Mouse (Mus musculus) midbrain, embryonic 14.5 days (tissue): Measurements from ENCODE around the gene Pah. TPM values are rescaled to one million over a fixed set of nuclear protein-coding genes. Genes with fewer than 3 reads are reported as not detected.

Source experiments
- ATAC-seq: fragments of 200-750 bp; cut with Nextera tagmentation; 2 replicates; pipeline ENCODE4 v1.8.0; 2017; ENCODE audit warnings: moderate number of reproducible peaks, moderate library complexity; ENCODE audit not compliant: low FRiP score, low TSS enrichment
- DNase-seq: peaks from one replicate; pipeline ENCODE4 v3.0.0-alpha.2; 2015
- H3K27ac ChIP-seq: fragments of 300-500 bp; sonication (generic); replicated peaks from 2 replicates; pipeline ENCODE4 v1.5.1; 2014; ENCODE audit warnings: mild to moderate bottlenecking, low read depth, low read length, moderate library complexity
- H3K27me3 ChIP-seq: fragments of 300-500 bp; sonication (generic); 2 replicates; pipeline ENCODE4 v1.6.1; 2014; ENCODE audit warnings: low read length, control low read depth, mixed read lengths; ENCODE audit not compliant: control insufficient read depth, insufficient read depth
- H3K36me3 ChIP-seq: fragments of 300-500 bp; sonication (generic); 2 replicates; pipeline ENCODE4 v1.6.1; 2014; ENCODE audit warnings: low read length, control low read depth; ENCODE audit not compliant: control insufficient read depth, insufficient read depth
- H3K4me1 ChIP-seq: fragments of 300-500 bp; sonication (generic); 2 replicates; pipeline ENCODE4 v1.6.1; 2014; ENCODE audit warnings: mild to moderate bottlenecking, antibody characterized with exemption, low read length, control low read depth; ENCODE audit not compliant: control insufficient read depth, insufficient read depth
- H3K4me2 ChIP-seq: fragments of 300-500 bp; sonication (generic); 2 replicates; pipeline ENCODE4 v1.6.1; 2014; ENCODE audit warnings: mild to moderate bottlenecking, low read length, moderate library complexity
- H3K4me3 ChIP-seq: fragments of 300-500 bp; sonication (generic); replicated peaks from 2 replicates; pipeline ENCODE4 v1.5.1; 2014; ENCODE audit warnings: low read depth, low read length
- H3K9ac ChIP-seq: fragments of 300-500 bp; sonication (generic); replicated peaks from 2 replicates; pipeline ENCODE4 v1.6.1; 2014; ENCODE audit warnings: mild to moderate bottlenecking, low read length, moderate library complexity
- H3K9me3 ChIP-seq: fragments of 300-500 bp; sonication (generic); 2 replicates; pipeline ENCODE4 v1.6.1; 2016; ENCODE audit warnings: low read length, control low read depth, mixed read lengths; ENCODE audit not compliant: control insufficient read depth
- WGBS: fragments of 180-500 bp; shearing (Covaris S2); extraction: QIAGEN DNeasy Blood & Tissue Kit; methylation state at CpG from one replicate; pipeline ENCODE4 v1.1.7; 2014; 5-methylcytosine and 5-hydroxymethylcytosine counted together
- polyA plus RNA-seq: library from polyadenylated mRNA; unstranded; fragments of >200 nt; fragmentation: Nextera tagmentation; extraction: Ambion mirVana; gene quantifications from 2 replicates; pipeline ENCODE4 v1.2.1, GENCODE M21; 2014

Pah gene
- polyA plus RNA-seq, 1 experiment from 2014 or later = not detected

DNA sequence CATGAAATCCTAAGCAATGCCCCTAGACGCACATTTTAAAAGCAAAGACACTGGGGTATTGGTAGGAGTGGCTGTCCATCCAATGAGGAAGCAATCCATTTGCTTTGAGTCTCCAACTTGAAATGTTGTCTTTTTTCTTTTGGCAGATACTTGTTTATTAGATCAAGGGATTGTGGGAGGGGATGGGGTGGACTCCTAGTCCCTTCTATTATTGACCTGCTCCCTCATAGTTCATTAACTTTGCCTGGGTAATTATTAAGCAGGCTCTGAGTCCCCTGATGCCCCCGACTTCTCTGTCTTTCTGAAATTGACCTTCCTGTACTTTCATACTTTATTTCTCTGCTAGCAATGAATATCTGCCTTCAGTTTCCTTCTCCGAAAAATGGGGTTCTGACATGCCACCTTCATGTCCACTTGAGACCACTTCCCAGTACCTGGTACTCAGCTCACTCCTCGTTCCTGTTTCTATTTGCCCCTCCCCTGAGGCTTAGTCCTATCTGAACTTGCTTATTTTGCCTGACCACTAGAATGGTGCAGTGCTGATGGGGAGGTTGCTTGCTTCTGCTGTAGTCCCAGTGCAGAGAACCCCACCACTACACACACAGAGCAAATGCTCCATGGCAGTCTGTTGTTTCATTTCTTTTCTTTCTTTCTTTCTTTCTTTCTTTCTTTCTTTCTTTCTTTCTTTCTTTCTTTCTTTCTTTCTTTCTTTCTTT is 1.0 kb upstream of the Pah start:
- no peaks in the 10 kb centered on the region for H3K27me3 ChIP-seq
- no peak overlapping the region for H3K27ac ChIP-seq
- no peaks in the 10 kb centered on the region for H3K9me3 ChIP-seq
- ATAC-seq (no peak), DNase-seq (no peak)
- H3K4me2 ChIP-seq = no peak overlapping the region
- WGBS = 87% methylated on average over 4 of the region's 4 CpGs
- H3K4me3 ChIP-seq = no peak overlapping the region
- no peak overlapping the region for H3K9ac ChIP-seq
- no peaks in the 10 kb centered on the region for H3K4me1 ChIP-seq
- no peaks in the 10 kb centered on the region for H3K36me3 ChIP-seq

- H3K36me3 ChIP-seq = no peaks in the 10 kb centered on the region
- no peak overlapping the region for H3K4me3 ChIP-seq
- H3K27me3 ChIP-seq = no peaks in the 10 kb centered on the region
- DNase-seq (no peak), ATAC-seq (no peak)
- WGBS = 93% methylated on average over 1 of the region's 1 CpGs
- H3K4me1 ChIP-seq = no peaks in the 10 kb centered on the region
- H3K27ac ChIP-seq = no peak overlapping the region
- H3K9me3 ChIP-seq = no peaks in the 10 kb centered on the region
- H3K4me2 ChIP-seq = no peak overlapping the region
- H3K9ac ChIP-seq = no peak overlapping the region
Observed at GRCm38 (mm10) chr10:87534172-87534571, 12.6 kb downstream of the Pah start.

- DNase-seq (no peak), ATAC-seq (no peak)
- no peaks in the 10 kb centered on the region for H3K4me1 ChIP-seq
- H3K27ac ChIP-seq = no peak overlapping the region
- H3K36me3 ChIP-seq = no peaks in the 10 kb centered on the region
- no peak overlapping the region for H3K4me3 ChIP-seq
- no peak overlapping the region for H3K9ac ChIP-seq
- H3K27me3 ChIP-seq = no peaks in the 10 kb centered on the region
- H3K4me2 ChIP-seq = no peak overlapping the region
- H3K9me3 ChIP-seq = no peaks in the 10 kb centered on the region
- 89% methylated on average over 8 of the region's 8 CpGs for WGBS
Observed at GRCm38 (mm10) chr10:87545759-87546158, 24.2 kb downstream of the Pah start.

DNA sequence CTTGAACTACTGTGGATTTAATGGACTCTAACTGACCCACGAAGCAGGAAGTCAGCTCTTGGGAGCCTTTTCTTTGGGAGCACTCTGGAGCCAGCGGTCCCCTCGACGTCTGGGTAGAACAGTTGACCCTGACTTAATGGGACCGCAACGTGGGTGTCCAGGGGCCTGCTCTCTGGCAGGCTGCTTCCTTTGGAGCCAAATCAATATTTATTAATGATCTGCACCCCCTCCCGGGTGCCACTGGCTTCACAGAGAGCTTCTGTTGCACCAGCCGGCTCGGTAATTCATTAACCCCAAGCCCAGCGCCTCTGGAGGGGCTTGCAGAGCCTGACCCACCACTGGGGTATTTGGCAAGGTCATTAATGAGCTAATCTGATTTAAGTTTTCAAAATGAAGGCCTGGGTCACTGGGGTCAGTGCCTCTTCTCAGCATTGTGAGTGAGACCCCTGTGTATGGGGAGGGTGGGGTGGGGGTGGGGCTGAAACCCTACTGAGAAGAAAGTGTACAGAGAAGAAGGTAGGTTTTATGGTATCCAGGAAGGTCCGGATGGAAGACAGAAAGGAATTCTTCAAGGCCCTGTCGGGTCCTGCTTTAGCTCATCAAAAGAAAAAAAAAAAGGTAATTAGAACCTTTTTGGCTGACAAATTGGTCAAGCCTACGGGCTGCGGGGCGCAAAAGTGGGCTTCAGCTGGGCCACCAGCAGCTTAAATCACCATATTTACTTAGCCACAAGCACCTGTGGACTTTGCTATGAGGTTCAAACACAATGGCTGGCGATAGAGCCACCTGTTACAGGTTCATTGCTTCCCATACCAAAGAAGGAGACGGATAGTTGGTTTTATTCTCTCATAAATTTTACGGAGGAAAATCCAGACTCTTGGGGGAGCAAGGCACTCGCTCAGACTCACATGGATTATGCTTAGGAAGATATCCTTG is 25.0 kb downstream of the Pah start:
- H3K27me3 ChIP-seq = no peaks in the 10 kb centered on the region
- no peaks in the 10 kb centered on the region for H3K4me1 ChIP-seq
- H3K9me3 ChIP-seq = no peaks in the 10 kb centered on the region
- ATAC-seq (no peak), DNase-seq (no peak)
- no peaks in the 10 kb centered on the region for H3K36me3 ChIP-seq
- 36% methylated on average over 19 of the region's 19 CpGs for whole genome bisulfite sequencing
- no peak overlapping the region for H3K27ac ChIP-seq
- no peak overlapping the region for H3K9ac ChIP-seq
- no peak overlapping the region for H3K4me3 ChIP-seq
- no peak overlapping the region for H3K4me2 ChIP-seq

GRCm38 (mm10) chr10:87552726-87553125 is 31.1 kb downstream of the Pah start:
- no peaks in the 10 kb centered on the region for H3K4me1 ChIP-seq
- H3K4me3 ChIP-seq = no peak overlapping the region
- H3K4me2 ChIP-seq = peak overlapping the region; percentile 13; the same call in 1 of the 2 replicates
- H3K9ac ChIP-seq = no peak overlapping the region
- ATAC-seq (peak; percentile 74), DNase-seq (peak; percentile 88)
- WGBS = 33% methylated on average over 8 of the region's 8 CpGs
- no peak overlapping the region for H3K27ac ChIP-seq
- no peaks in the 10 kb centered on the region for H3K9me3 ChIP-seq
- no peaks in the 10 kb centered on the region for H3K36me3 ChIP-seq
- no peaks in the 10 kb centered on the region for H3K27me3 ChIP-seq

GRCm38 (mm10) chr10:87556441-87556840 is 34.8 kb downstream of the Pah start:
- WGBS = 83% methylated on average over 2 of the region's 2 CpGs
- H3K9me3 ChIP-seq = no peaks in the 10 kb centered on the region
- no peak overlapping the region for H3K27ac ChIP-seq
- no peaks in the 10 kb centered on the region for H3K27me3 ChIP-seq
- no peaks in the 10 kb centered on the region for H3K36me3 ChIP-seq
- no peak for DNase-seq
- no peak overlapping the region for H3K9ac ChIP-seq
- no peak overlapping the region for H3K4me3 ChIP-seq
- H3K4me2 ChIP-seq = no peak overlapping the region
- H3K4me1 ChIP-seq = no peaks in the 10 kb centered on the region
- no peak for ATAC-seq

DNA sequence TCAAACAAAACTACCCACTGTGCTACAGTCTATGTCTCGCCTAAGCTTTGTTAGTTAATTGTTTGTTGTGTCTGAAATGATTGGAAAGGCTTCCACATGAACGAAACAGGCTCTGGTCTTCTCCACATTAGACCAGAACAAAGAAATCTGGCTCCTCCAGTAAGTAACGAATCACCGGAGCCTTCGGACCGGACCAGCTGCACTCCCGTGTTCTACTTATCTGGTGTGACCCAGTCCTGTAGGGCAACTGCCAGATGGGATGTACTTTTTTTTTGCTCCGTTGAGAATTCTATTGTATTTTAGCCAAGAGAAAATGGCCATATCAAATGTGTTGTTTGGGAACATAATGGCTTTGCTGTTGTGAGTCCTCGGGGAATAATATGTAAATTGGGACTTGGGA is 42.2 kb downstream of the Pah start:
- Histone ChIP-seq H3K4me3 (no peak overlapping the region), H3K4me1 (no peaks in the 10 kb centered on the region), H3K4me2 (no peak overlapping the region), H3K36me3 (no peaks in the 10 kb centered on the region), H3K27me3 (no peaks in the 10 kb centered on the region), H3K27ac (no peak overlapping the region), H3K9me3 (no peaks in the 10 kb centered on the region), H3K9ac (no peak overlapping the region)
- 21% methylated on average over 9 of the region's 9 CpGs for WGBS
- ATAC-seq = no peak
- DNase-seq = peak; percentile 20

DNA sequence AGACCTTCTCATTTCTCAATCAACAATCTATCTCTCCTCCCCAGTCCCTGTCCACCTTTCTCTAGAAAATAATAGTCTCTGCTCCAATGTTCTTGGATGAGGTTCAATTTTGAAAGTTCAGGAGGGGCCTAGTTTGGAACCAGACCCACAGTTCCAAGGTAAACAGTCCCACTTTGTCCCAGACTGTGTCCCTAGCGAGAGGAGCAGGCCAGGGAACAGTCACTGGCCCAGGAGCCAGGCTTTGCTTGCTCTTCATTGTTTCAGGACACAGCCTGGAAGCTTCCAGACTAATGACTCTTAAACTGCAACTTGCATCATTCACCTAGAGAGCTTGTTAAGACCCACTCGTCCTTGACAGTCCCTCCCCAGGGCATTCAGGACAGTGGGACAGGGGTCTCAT is 44.1 kb downstream of the Pah start:
- Histone ChIP-seq H3K9me3 (no peaks in the 10 kb centered on the region), H3K4me3 (no peak overlapping the region), H3K9ac (no peak overlapping the region), H3K4me1 (no peaks in the 10 kb centered on the region), H3K4me2 (no peak overlapping the region), H3K27ac (no peak overlapping the region), H3K27me3 (no peaks in the 10 kb centered on the region), H3K36me3 (no peaks in the 10 kb centered on the region)
- WGBS = 67% methylated on average over 2 of the region's 2 CpGs
- DNase-seq = no peak
- ATAC-seq = no peak
